Mouse (Mus musculus) heart, postnatal 0 days (tissue): Measurements from ENCODE around the gene Upk1a. TPM values are rescaled to one million over a fixed set of nuclear protein-coding genes. Genes with fewer than 3 reads are reported as not detected.

Experiments
- ATAC-seq: fragments of 200-750 bp; cut with Nextera tagmentation; 2 replicates; pipeline ENCODE4 v1.8.0; 2017; ENCODE audit warnings: low read depth, moderate number of reproducible peaks, moderate library complexity; ENCODE audit not compliant: insufficient read depth
- DNase-seq: peaks from one replicate; pipeline ENCODE4 v3.0.0-alpha.2; 2016; ENCODE audit warnings: low spot score
- H3K27ac ChIP-seq: fragments of 300-500 bp; sonication (generic); 2 replicates; pipeline ENCODE4 v1.5.1; 2014; ENCODE audit warnings: low read depth, mild to moderate bottlenecking
- H3K27me3 ChIP-seq: fragments of 300-500 bp; sonication (generic); 2 replicates; pipeline ENCODE4 v1.6.1; 2014; ENCODE audit warnings: low read length, mixed read lengths; ENCODE audit not compliant: control insufficient read depth, insufficient read depth
- H3K36me3 ChIP-seq: fragments of 300-500 bp; sonication (generic); replicated peaks from 2 replicates; pipeline ENCODE4 v1.6.1; 2014; ENCODE audit warnings: low read length, mixed read lengths; ENCODE audit not compliant: control insufficient read depth, insufficient read depth
- H3K4me1 ChIP-seq: fragments of 300-500 bp; sonication (generic); 2 replicates; pipeline ENCODE4 v1.6.1; 2014; ENCODE audit warnings: antibody characterized with exemption; ENCODE audit not compliant: control insufficient read depth, insufficient read depth
- H3K4me2 ChIP-seq: fragments of 300-500 bp; sonication (generic); 2 replicates; pipeline ENCODE4 v1.6.1; 2014; ENCODE audit warnings: low read depth, mild to moderate bottlenecking, low read length, moderate library complexity
- H3K4me3 ChIP-seq: fragments of 300-500 bp; sonication (generic); 2 replicates; pipeline ENCODE4 v1.5.1; 2014; ENCODE audit warnings: low read depth, low read length
- H3K9ac ChIP-seq: fragments of 300-500 bp; sonication (generic); replicated peaks from 2 replicates; pipeline ENCODE4 v1.6.1; 2014; ENCODE audit warnings: low read depth, low read length, mixed read lengths
- H3K9me3 ChIP-seq: fragments of 300-500 bp; sonication (generic); replicated peaks from 2 replicates; pipeline ENCODE4 v1.6.1; 2016; ENCODE audit warnings: low read length; ENCODE audit not compliant: control insufficient read depth
- CTCF ChIP-seq: IDR thresholded peaks from 2 replicates; pipeline ENCODE4 v1.5.1; 2016; ENCODE audit warnings: antibody characterized with exemption, control low read depth, low read depth
- EP300 ChIP-seq: IDR thresholded peaks from 2 replicates; pipeline ENCODE4 v1.6.1; 2016; ENCODE audit warnings: antibody characterized with exemption, low read depth
- WGBS: fragments of 180-500 bp; shearing (Covaris S2); extraction: QIAGEN DNeasy Blood & Tissue Kit; methylation state at CpG from one replicate; pipeline ENCODE4 v1.1.7; 2014; 5-methylcytosine and 5-hydroxymethylcytosine counted together
- polyA plus RNA-seq: library from polyadenylated mRNA; unstranded; fragments of >200 nt; fragmentation: Nextera tagmentation; extraction: Ambion mirVana; gene quantifications from 2 replicates; pipeline ENCODE4 v1.2.1, GENCODE M21; 2015
- total RNA-seq: library from RNA; depleted of rRNA; stranded (reverse); fragments of >200 nt; gene quantifications from 2 replicates; pipeline ENCODE4 v1.2.3, GENCODE M21; 2014; ENCODE audit warnings: low replicate concordance

Gene Upk1a
- total and polyA plus RNA-seq, 2 experiments from 2014 or later = 0.60 to 73.4 TPM

GRCm38 (mm10) chr7:30593579-30594509 lies 18.8 kb downstream of the Upk1a start:
- Histone ChIP-seq H3K4me2 (no peak overlapping the region), H3K9ac (no peak overlapping the region), H3K27ac (no peak overlapping the region), H3K36me3 (no peaks in the 10 kb centered on the region), H3K4me1 (0 out of 2 replicates have a peak, but pooled peaks cover 4% of the 10 kb centered on the region), H3K4me3 (no peak overlapping the region), H3K9me3 (no peaks in the 10 kb centered on the region), H3K27me3 (0 out of 2 replicates have a peak, but pooled peaks cover 2% of the 10 kb centered on the region)
- no peak for DNase-seq
- TF ChIP-seq CTCF = no peak
- no peak for TF ChIP-seq EP300
- 66% methylated on average over 10 of the region's 10 CpGs for WGBS
- no peak for ATAC-seq

- no peak for DNase-seq
- no peak overlapping the region for H3K27ac ChIP-seq
- no peak for ATAC-seq
These were observed 19.7 kb downstream of the Upk1a start for GRCm38 (mm10) chr7:30592772-30593423.

GRCm38 (mm10) chr7:30591605-30591951 lies 21.1 kb downstream of the Upk1a start:
- Histone ChIP-seq H3K9me3 (no peaks in the 10 kb centered on the region), H3K4me2 (no peak overlapping the region), H3K9ac (no peak overlapping the region), H3K36me3 (no peaks in the 10 kb centered on the region), H3K27me3 (0 out of 2 replicates have a peak, but pooled peaks cover 2% of the 10 kb centered on the region), H3K4me3 (no peak overlapping the region), H3K27ac (no peak overlapping the region), H3K4me1 (peaks cover 14% of the 10 kb centered on the region)
- TF ChIP-seq EP300 (no peak), CTCF (no peak)
- ATAC-seq (no peak), DNase-seq (no peak)
- 55% methylated on average over 4 of the region's 4 CpGs for WGBS

More at GRCm38 (mm10) chr7:30592772-30593423, 19.7 kb downstream of the Upk1a start:
- H3K36me3 ChIP-seq = no peaks in the 10 kb centered on the region
- H3K4me1 ChIP-seq = 0 out of 2 replicates have a peak, but pooled peaks cover 4% of the 10 kb centered on the region
- no peak overlapping the region for H3K4me2 ChIP-seq
- 0 out of 2 replicates have a peak, but pooled peaks cover 2% of the 10 kb centered on the region for H3K27me3 ChIP-seq
- WGBS = 36% methylated on average over 5 of the region's 5 CpGs
- TF ChIP-seq EP300 (no peak), CTCF (no peak)
- H3K4me3 ChIP-seq = no peak overlapping the region
- no peak overlapping the region for H3K9ac ChIP-seq
- H3K9me3 ChIP-seq = no peaks in the 10 kb centered on the region

GRCm38 (mm10) chr7:30590927-30591604 lies 21.6 kb downstream of the Upk1a start:
- no peak overlapping the region for H3K4me2 ChIP-seq
- 0 out of 2 replicates have a peak, but pooled peaks cover 2% of the 10 kb centered on the region for H3K27me3 ChIP-seq
- 0 out of 2 replicates have a peak, but pooled peaks cover under 1% of the 10 kb centered on the region for H3K36me3 ChIP-seq
- no peak overlapping the region for H3K9ac ChIP-seq
- no peak overlapping the region for H3K27ac ChIP-seq
- ATAC-seq = no peak
- TF ChIP-seq CTCF = no peak
- TF ChIP-seq EP300 = no peak
- WGBS = 78% methylated on average over 9 of the region's 9 CpGs
- H3K9me3 ChIP-seq = no peaks in the 10 kb centered on the region
- H3K4me3 ChIP-seq = no peak overlapping the region
- DNase-seq = no peak
- peaks cover 14% of the 10 kb centered on the region for H3K4me1 ChIP-seq
